Mouse (Mus musculus) mesoderm, embryonic 11.5 days (tissue): Measurements from ENCODE around the gene Tfe3.
A peak's percentile ranks its signal among the peaks of the same experiment; 100 is the strongest.
"Not testable (repeated sequence)": the region's sequence is repeated elsewhere in the genome, so short reads cannot be mapped to it uniquely, and the experiment has no call there.

ENCODE experiments used
- DNase-seq: peaks from one replicate; pipeline ENCODE4 v3.0.0-alpha.2; 2012; ENCODE audit warnings: low read depth, low spot score

Tfe3 gene

DNA sequence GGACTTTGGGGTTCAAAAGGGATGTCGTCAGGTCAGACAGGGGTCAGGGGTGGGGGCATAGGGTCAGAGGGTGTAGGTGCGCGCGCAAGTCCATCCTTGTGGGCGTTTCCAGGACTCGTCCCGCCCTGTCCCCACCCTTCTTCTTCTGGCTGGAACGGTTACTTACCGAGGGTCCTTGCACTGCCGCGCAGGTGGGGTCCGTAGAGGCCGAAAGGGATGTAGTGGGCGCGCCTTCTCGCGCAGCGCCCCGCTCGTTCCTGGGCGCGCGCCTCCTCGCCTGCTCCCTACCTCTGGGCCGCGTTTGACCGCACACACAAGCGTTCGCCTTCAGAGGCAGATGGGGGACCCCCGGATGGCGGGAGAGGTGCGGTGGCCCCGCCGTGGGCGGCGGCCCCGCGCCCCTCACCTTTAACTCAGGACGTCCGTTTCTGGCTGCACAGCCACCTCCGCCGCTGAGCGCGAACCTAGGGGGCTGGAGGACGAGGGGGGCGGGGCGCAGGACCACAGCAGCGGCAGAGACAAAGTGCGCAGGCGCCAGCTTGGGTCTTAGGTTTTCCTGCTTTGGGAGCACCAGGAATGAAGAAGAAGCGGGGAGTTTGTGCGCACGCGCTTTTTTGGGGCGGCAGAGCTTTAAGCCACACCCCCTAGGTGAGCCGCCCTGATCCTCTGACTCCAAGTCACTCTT, 11.8 kb upstream of the Tfe3 start, which contains the start of gene Ccdc120:
Gene Ccdc120, minus strand, starts transcription at position 474 of the 685 bp plus-strand sequence.
- DNase-seq, result peak; percentile 83

DNA sequence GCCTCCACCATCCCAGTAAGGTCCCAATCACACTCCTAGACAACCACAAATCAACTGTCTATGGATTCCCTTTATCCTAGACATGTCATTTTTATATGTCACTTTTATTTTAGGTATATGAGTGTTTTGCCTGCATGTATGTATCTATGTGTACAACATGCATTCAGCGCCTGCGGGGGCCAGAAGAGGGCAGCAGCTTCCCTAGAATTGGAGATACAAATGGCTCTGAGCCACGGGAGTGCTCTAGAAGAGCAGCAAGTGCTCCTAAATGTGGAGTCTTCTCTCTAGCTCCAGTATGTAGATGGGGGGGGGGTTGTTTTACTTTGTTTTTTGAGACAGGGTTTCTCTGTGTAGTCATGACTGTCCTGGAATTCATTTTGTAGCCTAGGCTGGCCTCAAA, 8.7 kb upstream of the Tfe3 start:
- not testable (repeated sequence) for DNase-seq

DNA sequence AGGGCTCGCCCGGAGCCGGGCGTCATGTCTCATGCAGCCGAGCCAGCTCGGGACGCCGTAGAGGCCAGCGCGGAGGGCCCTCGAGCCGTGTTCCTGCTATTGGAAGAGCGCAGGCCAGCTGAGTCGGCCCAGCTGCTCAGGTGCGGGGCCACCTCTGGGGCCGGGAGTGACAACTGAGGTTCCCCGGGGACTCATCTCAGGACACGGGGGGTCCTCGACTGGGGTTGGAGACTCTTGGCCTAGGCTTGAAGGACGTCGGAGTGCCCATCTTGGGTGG, 499 bp downstream of the Tfe3 start:
- DNase-seq, result no peak

DNA sequence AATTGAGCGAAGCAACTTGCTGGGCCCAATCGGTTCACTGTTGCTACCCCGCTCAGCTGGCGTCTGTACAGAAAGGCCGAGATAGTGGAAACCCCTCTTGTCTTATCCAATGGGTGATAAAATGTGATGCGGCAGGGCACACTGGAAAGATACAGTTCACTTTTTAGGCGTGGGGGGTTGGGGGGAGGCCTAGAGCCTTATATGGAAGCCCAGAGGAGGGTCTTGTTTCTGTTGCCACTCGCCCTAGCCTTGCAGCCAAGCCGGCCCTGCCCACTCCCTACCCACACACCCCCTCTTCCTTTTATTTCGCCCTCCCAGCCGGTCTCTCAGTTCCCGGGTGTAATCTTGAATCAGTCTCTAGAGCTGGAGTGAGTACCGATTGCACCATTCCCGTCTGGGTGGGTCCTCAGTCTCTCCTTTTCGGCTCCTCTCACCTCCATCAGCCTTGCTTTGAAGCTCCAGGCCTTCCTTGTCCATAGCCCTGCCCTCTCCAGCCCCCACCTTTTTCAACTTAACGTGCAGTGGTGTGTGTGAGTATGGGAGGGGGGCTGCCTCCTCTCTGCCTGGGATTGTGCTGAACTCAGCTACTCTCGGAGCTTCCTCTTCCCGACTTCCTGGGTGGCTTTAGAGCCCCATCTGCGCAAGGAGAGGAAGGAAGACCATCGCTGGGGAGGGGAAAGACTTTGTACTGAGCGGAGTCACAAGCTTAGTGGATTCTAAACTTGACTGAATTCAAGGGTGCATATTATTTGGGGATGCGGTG, 1.5 kb downstream of the Tfe3 start:
- no peak for DNase-seq

DNA sequence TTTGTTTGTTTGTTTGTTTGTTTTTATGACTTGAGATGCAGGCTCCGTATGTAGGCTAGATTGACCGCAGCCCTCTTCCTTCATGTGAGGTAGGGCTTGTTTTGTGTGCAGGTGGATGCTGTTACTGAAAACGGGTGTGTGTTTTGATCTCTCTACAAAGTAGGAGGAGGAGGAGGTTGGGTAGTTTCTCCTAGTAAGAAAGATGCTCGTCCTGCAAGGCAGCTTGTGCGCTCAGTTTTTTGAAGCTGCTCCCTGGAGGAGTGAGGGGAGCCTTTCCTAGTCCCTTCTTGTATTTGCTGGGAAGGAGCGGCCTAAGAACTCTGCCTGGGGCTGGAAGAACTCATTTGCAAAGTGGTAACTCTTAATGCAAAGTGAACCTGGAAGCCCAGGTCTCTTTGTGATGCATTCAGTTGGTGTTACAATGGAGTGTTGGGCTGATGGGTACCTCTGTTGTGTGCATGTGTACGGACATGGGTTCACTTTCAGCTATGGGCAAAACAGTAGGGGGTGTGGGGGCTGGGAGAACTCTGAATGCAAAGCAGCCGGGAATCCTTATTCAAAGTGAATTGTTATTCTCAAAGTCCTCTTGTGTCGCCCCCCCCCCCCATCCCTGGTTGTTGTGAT, 2.4 kb downstream of the Tfe3 start:
- no peak for DNase-seq

DNA sequence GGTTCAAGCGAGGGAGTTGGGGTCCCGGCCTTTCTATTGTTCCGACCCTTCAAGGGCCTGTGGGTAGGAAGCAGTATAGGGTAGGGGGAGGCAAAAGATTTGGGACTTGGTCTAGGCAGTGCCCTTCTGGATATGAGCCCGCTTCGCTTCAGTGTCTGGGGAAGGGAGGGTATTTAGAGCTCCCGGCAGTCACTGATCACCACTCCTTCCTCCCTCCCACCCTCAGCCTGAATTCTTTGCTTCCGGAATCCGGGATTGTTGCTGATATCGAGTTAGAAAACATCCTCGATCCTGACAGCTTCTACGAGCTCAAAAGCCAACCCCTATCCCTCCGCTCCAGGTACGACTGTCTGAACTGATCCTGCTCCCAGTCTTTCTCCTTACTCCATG, 2.9 kb downstream of the Tfe3 start:
- no peak for DNase-seq

DNA sequence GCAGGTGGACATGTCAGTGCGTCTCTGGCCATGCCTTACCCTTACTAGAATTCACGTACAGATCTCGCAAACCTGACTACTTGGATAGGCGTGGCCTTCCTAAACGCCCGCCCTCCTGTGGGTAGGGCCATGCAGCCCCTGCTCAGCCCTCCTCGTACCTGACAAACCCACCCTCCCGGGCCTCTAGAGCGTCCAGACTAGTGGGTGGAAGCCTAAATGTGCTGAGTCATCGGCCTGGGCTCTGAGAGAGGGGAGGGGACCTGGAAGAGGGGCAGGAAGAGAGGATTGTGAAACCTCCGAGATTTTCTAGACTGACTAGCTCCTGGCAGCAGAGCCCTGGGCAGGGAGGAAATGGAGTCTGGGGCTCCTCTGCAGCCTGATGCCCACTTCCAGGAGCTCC, 3.4 kb downstream of the Tfe3 start:
- peak; percentile 28 for DNase-seq

DNA sequence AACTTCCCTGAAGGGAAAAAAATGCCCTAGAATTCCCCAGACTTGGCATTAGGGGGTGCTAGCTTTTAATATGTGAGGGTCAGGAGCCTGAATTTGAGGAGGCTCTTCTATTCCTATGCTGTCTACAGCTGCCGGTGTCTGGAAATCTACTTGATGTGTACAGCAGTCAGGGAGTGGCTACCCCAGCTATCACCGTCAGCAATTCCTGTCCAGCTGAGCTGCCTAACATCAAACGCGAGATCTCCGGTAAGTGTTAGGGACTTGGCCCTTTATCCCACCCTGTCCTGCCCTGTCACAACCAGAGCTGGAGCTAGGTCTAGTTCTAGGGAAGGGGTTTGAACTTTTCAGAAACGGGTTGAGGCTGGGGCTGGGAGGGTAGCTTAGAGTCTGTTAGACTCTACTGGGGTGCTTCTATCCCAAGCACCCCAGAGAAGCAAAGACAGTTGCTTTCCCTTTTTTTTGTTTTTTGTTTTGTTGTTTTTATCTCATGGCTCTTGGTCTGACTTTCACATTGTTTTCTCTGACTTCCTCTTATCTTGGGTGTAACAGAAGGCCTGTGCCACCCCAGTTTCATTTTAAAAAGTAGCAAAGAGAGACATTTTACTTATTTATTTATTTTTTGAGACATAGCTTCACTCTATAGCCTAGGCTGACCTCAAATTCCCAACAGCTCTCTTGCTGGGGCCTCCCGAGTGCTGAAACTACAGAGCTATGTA, 7.1 kb downstream of the Tfe3 start:
- DNase-seq, result no peak

DNA sequence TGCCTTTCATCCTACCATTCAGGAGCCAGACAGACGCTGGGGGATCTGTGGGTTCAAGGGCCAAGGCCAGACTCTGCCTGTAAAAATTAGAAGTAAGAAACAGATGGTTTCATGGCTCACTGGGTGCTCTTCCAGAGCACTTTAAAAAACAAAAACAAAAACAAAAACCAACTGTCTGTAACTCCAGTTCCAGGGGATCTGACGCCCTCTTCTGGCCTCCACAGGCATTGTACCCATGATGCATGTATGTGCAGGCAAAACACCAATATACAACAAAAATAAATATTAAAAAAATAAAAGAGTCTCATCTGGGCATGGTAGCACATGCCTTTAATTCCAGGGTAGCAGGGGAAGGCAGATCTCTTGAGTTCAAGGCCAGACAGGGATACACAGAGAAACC, 10.4 kb downstream of the Tfe3 start:
- DNase-seq, result no peak

DNA sequence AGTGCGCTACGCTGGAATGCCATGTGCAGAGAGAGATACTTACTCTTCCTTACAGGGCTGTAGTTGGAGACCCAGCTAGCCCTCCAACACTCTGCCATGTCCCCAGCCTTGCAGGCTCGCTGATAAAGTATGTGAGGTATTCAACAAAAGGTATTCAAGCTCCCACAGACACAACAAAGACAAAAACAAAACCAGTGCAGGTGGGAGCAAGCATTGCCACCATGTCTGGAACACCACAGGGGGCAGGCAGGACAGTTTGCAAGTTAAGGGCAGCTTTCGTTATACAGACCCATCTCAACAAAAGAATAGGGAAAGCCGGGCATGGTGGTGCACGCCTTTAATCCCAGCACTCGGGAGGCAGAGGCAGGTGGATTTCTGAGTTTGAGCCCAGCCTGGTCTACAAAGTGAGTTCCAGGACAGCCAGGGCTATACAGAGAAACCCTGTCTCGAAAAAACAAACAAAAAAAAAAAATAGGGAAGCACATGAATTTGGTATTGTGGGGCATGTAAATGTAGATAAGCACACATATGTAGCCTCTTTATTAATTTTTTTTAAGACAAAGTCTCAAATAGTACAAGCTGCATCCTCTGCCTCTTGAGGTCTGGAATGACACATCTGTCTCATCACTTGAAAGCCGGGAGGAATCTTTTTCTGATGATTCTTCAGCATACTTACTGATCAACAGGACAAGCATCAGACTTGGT, 13.3 kb downstream of the Tfe3 start:
- DNase-seq, result no peak

DNA sequence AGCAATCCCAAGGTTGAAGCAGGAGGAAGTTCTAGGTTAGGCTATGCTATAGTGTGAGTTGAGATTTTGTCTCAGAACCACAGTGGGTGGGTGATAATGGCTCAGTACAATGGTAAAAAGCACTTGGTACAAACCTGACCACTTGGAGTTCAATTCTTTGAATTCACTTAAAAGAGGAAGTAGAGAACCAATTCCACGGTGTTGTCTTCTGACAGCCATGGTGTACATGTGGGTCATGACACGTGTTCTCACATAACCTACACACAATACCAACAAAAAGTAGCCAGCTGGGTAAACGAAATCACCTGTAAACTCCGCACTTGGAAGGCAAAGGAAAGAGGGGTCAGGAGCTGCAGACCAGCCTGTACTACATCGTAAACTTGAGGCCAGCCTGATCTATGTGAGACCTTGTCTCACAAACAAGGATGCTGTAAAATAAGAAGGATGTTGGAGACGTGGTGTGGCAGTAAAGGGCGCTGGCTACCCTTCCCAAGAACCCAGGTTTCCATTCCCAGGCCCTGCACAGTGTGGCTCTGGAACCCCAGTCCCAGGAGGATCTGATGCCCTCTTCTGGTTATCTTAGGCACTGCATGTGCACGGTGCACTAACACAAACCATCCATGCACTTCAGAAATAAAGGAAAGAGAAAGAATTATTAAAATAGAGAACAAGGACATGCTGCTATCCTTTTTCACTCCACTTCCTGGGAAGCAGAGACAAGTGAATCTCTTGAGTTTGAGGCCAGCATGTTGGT, 14.1 kb downstream of the Tfe3 start:
- DNase-seq, result peak; percentile 55

DNA sequence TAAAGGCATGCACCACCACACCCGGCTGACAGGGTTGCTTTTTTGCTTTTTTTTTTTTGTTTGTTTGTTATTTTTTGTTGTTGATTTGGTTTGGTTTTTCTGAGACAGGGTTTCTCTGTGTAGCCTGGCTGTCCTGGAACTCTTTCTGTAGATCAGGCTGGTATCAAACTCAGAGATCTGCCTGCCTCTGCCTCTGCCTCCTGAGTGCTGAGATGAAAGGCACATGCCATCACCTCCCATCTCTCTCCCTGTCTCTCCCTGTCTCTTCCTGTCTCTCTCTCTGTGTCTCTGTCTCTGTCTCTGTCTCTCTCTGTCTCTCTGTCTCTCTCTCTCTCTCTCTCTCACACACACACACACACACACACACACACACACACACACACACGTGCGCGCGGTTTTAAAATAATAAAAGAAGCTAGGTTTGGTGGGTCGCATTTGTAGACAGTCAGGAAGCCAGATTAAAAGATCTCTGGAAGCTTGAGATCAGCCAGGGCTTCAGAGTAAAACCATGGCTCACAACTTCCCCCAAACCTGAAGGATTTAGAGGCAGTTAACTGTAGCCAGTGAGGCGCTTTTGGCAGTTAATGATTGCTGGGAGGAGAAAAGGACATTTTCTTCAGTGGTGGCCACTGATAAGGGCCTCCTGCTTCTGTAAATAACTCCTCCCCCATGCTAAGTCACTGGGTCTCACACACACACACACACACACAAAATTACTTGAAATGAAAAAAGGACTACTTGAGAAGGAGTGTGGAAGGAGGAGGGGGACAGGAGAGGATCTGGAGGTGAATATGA, 16.3 kb downstream of the Tfe3 start:
- DNase-seq, result no peak

DNA sequence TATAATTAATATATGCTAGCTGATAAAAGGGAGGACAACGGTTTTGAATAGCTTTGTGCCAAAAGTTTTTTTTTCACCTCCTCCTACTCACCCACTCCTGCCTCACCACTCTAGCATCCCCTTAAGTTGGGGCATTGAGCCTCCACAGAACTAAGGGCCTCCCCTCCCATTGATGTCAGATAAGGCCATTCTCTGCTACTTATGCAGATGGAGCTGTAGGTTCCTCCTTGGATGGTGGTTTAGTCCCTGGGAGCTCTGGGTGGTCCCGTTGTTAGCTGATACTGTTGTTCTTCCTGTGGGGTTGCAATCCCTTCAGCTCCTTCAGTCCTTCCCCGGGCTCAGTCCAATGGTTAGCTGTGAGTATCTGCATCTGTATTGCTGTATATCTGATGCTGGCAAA, 16.9 kb downstream of the Tfe3 start:
- no peak for DNase-seq

DNA sequence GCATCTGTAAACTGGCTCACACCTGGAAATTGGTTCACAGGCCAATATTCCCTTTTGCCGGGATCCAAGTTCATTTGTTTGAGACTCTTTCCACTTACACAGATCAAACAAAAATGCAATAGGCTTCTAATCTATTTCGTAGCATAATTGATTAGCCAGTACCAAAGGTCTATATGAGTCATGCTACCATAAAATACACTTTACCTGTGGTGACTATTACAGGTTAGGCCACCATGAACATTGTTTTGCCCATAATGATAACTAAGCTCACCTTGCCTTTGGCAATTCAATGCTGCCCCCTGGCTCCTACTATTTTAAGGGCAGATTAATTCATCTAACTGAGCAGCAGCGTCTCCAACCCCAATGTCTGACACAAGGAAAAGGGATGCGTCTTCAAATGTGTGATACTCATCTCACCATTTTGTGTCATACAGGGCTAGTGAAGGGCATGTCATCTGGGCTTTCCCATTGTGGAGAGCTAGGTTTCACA, 20.3 kb downstream of the Tfe3 start:
- DNase-seq, result no peak

DNA sequence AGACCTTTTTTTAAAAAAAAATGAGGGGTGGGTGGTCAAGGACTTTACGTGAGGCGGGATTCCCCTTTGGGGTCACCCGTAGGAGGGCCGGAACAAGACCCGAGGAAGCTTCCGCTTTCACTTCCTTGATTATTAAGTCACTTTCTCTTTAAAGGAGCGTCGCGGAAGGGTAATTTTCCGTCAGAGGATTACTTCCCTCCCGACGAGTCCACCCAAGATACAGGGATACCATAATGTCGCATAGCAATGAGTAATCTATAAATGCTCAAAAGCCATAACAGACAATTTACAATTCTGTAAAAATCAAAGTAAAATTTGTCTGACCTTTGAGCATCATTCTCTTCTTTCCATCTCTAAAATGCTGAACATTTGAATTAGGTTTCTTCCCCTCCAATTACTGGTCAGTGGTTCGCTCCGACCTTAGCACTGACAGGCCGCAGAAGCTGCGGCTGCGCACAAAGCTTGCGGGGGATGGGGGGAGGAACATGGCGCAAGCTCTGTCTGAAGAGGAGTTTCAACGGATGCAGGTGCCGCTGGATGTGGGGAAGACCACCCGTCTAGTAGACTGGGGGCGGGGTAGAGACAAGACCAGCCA, 27.3 kb downstream of the Tfe3 start, which contains the start of gene Gripap1:
Gene Gripap1, plus strand, starts transcription at position 224 of the 595 bp plus-strand sequence.
- DNase-seq, result peak; percentile 86

DNA sequence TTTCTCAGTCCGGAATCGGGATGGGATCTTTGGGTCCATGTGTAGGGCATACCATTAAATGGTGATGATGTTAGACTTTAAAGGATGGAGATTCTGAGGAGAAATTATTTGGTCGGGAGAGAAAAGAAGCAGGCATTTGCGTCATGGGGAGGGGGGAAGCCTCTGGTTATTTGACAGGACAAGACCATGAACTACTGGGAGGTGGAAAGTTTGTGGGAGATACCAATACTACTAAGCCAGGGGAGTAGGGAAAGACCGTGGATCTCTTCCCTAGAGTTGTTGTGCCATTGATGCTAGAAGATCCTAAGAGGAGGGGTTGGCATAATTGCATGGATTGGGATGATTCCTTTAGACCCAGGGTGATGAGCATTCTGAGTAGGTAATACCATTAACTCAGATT, 27.9 kb downstream of the Tfe3 start:
- no peak for DNase-seq

DNA sequence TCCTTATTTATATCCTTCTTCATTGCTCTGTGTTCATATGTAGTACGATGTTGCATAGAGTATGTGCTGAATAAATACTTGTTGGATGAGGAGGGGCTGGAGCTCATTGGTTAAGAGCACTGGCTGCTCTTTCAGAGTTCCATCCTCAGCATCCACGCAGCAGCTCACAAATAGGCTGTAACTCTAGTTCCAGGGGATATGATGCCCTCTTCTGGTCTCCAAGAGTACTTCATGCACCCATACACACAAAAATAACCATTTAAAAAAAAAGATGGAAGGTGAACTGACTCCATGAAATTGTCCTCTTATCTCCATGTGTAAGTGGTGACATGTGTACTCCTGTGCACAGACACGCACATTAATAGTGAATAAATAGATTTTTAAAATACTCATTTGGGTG, 31.0 kb downstream of the Tfe3 start:
- peak; percentile 26 for DNase-seq

DNA sequence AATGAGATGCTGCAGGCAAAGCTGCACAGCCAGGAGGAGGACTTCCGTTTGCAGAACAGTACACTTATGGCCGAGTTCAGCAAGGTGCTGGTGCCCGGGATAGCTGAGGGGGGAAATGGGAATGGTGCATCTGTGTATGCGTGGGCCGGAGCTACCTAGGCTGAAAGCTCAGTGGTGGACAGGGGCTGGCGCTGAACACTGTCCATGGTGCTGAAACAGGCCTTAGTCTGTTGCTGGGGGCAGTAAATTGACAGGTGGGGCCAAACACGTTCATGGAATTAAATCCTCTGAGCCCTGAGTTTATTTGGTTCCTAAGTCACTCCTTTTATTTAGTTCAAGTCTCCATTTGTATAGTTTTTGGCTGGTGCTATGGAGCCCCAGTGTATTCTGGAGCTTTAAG, 32.7 kb downstream of the Tfe3 start:
- peak; percentile 61 for DNase-seq

DNA sequence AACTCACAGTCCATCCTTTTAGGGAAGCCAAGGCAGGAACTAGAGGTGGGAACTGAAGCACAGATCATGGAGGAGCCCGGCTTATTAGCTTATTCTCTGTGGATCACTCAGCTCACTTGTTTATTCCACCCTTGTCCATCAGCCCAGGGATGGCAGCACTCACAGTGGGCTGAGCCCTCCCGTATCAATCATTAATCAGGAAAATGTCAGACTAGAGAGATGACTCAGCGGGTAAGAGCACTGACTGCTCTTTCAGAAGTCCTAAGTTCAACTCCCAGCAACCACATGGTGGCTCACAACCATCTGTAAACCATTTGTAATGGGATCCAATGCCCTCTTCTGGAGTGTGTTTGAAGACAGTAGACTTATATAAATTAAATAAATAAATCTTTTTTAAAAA, 35.0 kb downstream of the Tfe3 start:
- DNase-seq, result no peak

DNA sequence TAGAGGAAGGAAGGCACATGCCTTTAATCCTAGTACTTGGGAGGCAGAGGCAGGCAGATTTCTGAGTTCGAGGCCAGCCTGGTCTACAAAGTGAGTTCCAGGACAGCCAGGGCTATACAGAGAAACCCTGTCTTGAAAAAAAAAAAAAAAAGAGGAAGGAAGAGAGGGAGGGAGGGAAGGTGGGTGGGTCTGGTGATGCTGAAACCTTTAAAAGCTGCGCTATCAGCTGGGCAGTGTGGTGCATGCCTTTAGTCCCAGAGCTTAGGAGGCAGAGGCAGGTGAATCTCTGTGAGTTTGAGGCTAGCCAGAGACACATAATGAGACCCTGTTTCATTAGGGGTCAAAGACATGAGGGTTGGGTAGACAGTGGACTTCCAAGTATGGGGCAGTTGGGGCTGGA, 39.8 kb downstream of the Tfe3 start:
- not testable (repeated sequence) for DNase-seq
